Mouse (Mus musculus): ENCODE measurements around the gene 1700018F24Rik.
"Not testable (repeated sequence)": the region's sequence is repeated elsewhere in the genome, so short reads cannot be mapped to it uniquely, and the experiment has no call there.

1700018F24Rik gene

GRCm38 (mm10) chr5:145042690-145043089, at the start of gene 1700018F24Rik:
Gene 1700018F24Rik, plus strand, starts transcription at chr5:145042990.
- DNase-seq, result not testable (repeated sequence)

- DNase-seq, result peak; percentile 25
Observed at GRCm38 (mm10) chr5:144998491-144998890, 44.3 kb upstream of the 1700018F24Rik start.

GRCm38 (mm10) chr5:145003362-145003761, 39.4 kb upstream of the 1700018F24Rik start:
- DNase-seq, result no peak

- no peak for DNase-seq
Observed at GRCm38 (mm10) chr5:145004495-145004894, 38.3 kb upstream of the 1700018F24Rik start.

GRCm38 (mm10) chr5:145005596-145005995, 37.2 kb upstream of the 1700018F24Rik start:
- DNase-seq, result no peak

DNA sequence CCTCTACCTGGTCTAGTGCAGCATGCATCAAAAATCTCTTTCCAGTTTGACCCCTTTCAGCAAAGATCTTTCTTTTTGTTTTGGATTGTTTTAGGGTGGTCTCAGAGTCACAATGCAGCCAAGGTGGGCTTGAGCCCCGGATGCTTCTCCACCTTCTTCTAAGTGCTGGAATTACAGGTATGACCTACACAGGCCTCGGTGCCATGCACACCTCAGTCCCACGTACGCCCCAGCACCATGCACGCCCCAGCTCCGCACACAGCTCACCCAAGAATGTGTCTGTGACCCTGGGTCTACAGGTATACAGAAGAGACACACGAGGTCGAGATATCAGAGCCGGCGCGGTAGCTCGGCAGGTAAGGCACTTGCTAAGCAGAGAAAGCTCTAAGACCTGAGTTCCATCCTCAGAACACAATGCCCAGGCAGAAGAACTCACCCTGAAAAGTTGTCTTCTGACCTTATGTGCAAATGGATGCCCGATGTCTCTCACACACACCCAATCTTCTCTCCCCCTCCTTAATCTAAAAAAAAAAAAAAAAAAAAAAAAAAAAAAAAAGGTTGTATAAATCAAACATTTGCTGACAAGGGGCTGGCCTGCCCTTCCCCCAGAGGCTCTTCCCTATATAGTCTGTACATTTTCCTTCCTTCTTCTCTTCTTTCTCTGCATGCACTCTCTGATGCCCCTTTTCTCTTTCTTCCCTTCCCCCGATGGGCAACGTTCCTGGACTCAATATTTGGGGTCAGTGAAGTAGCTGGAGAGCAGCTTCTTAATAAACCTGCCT, 33.7 kb upstream of the 1700018F24Rik start:
- no peak for DNase-seq

- no peak for DNase-seq
Observed at GRCm38 (mm10) chr5:145014278-145014677, 28.5 kb upstream of the 1700018F24Rik start.

- not testable (repeated sequence) for DNase-seq
Observed at GRCm38 (mm10) chr5:145016761-145017160, 26.0 kb upstream of the 1700018F24Rik start.

DNA sequence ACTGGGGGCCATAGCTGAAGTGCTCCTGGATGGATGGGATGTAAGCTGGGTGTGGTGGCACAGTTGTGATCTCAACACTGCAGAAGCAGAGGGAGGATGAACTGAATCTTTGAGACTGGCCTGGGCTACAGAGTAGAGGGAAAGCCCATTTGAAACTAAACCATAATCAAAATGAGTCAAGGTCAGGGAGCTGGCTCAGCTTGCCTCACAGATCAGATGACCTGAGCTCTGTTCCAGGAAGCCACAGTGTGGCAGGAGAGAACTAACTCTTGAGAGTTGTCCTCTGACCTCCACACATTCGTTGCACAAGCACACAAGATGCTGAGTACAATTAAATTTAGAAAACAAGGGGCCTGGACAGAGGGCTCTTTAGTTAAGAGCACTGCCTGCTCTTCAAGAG, 22.5 kb upstream of the 1700018F24Rik start:
- DNase-seq, result not testable (repeated sequence)

GRCm38 (mm10) chr5:145020712-145021111, 22.1 kb upstream of the 1700018F24Rik start:
- DNase-seq, result not testable (repeated sequence)

- DNase-seq, result not testable (repeated sequence)
Observed at GRCm38 (mm10) chr5:145030476-145030875, 12.3 kb upstream of the 1700018F24Rik start.

DNA sequence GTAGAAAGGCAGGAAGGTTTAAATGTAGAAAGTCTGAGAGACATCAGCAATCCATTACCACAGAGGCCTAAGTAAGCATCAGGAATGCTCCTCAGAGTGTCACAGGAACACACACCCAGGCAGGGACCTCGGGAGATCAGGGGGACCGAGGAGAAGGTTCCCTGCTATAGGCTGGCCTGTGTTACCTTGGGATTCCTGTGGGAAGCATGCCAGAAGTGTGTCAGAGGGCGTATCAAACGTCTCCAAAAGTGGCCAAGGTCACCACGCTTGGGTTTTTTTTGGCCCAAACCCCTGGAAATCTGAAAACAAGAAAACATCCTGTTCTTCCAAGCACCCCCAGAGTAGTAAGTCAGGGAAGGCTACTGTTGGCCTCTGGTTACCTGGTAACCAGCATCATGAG, 10.4 kb upstream of the 1700018F24Rik start, which contains the start of gene Gm4871:
Gm4871 (minus strand) TSS at position 364 of the 400 bp plus-strand sequence.
- not testable (repeated sequence) for DNase-seq

DNA sequence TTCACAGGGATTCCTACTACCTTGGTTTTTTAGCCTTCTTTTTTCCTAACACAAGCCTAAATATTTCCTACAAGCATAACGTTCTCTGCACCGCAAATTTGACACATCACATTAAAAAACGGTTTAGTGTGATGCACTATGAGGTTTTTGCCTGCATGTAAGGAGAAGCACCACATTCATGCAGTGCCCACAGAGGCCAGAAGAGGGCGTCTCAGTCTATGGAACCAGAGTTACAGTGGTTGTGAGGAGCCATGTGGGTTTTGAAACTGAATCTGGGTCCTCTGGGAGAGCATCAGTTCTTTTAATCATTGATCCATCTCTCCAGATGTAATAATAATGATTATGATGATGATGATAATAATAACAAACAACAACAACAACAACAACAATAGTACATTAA, 1.2 kb upstream of the 1700018F24Rik start:
- DNase-seq, result peak; percentile 10

- DNase-seq, result not testable (repeated sequence)
Observed at GRCm38 (mm10) chr5:145054187-145054586, 11.4 kb downstream of the 1700018F24Rik start.

- no peak for DNase-seq
Observed at GRCm38 (mm10) chr5:145057907-145058306, 15.1 kb downstream of the 1700018F24Rik start.

GRCm38 (mm10) chr5:145058722-145059121, 15.9 kb downstream of the 1700018F24Rik start:
- DNase-seq, result no peak

DNA sequence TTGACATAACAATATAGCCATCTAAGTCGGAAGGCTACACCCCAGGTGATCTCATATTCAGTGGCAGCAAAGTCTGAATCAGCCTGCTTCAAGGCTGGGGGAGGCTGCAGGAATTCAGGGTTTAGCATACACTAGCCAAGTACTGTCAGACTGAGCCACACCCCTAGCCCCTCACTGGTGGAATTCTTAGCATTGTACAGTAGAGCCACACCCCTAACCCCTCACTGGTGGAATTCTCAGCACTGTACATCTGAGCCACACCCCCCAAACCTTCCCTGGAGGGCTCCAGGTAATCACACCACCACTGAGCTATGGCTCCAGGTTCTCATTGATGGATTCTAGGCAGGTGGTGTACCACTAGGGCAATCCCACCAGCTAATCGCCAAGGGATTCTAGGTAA, 16.7 kb downstream of the 1700018F24Rik start:
- no peak for DNase-seq

DNA sequence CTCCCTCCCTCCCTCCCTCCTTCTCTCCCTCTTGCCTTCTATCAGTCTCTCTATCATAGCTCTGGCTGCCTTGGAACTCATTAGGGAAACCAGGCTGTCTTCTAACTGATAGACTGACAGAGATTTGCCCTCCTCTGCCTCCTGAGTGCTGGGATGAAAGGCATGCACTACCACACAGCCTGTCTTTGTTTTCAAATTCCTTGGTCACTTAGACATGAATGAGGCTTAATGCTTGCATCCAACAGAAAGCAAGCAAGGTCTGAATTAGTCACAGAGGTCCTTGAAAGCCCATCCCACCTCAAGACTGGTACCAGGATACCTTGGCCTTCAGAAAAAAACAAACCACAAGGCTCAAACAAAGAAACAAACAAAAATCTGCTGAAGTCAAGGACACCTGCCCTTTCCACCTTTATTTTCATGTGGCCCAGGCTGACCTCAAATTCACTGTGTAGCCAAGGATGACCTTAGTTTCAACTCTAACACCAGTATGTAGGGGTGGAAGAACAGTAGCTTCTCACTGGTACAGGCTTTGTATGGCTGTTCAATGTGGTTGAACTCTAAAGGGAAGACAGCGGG, 22.1 kb downstream of the 1700018F24Rik start:
- no peak for DNase-seq

- no peak for DNase-seq
Observed at GRCm38 (mm10) chr5:145068863-145069262, 26.1 kb downstream of the 1700018F24Rik start.

DNA sequence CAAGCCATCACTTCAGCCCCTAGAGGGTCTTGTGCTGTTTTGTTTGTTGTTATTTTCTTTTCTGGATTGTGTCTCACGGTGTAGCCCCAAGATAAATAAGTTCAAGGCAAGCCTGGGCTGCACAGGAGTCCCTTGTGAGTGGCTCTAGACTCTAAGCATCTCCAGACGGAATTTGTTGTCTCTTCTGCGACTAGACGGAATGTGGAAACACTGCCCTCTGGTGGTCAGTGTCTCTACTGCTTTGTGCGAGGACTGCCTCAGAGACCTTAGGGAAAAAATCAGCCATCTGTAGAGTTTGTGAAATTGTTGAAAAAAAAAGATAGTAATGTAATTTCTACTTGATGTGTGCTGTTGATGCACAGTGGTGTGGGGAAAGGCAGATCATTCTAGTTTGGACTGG, 26.9 kb downstream of the 1700018F24Rik start:
- peak; percentile 62 for DNase-seq

GRCm38 (mm10) chr5:145071342-145071741, 28.6 kb downstream of the 1700018F24Rik start:
- DNase-seq, result no peak

- no peak for DNase-seq
Observed at GRCm38 (mm10) chr5:145075081-145075480, 32.3 kb downstream of the 1700018F24Rik start.

GRCm38 (mm10) chr5:145081866-145082613, 39.2 kb downstream of the 1700018F24Rik start:
- no peak for DNase-seq
